Mouse (Mus musculus) embryonic fibroblast, embryonic 13.5 days (primary cell): ENCODE measurements around the gene Rflnb.

ENCODE experiments used
- CTCF ChIP-seq: IDR thresholded peaks from 2 replicates; pipeline ENCODE4 v1.5.1; 2011; ENCODE audit warnings: mild to moderate bottlenecking, control low read depth, low read length, moderate library complexity, borderline replicate concordance; ENCODE audit not compliant: insufficient read depth
- POLR2A ChIP-seq: IDR thresholded peaks from 2 replicates; pipeline ENCODE4 v1.6.1; 2011; ENCODE audit warnings: low read depth, mild to moderate bottlenecking, control low read depth, low read length, moderate library complexity

- no peak for TF ChIP-seq CTCF
- TF ChIP-seq POLR2A, result no peak
Observed at GRCm38 (mm10) chr11:76025080-76025583, 2.5 kb downstream of the Rflnb start.
